Mouse (Mus musculus): ENCODE results near the gene Synj2. TPM values are rescaled to one million over a fixed set of nuclear protein-coding genes. Genes with fewer than 3 reads are reported as not detected.

Synj2 gene
- total RNA-seq, 2 experiments from 2014 or later, result 8.3 to 9.8 TPM

GRCm38 (mm10) chr17:5973536-5973935 lies 32.5 kb downstream of the Synj2 start:
- no peak for ATAC-seq (replicated peaks; ENCODE audit: poor library complexity)

DNA sequence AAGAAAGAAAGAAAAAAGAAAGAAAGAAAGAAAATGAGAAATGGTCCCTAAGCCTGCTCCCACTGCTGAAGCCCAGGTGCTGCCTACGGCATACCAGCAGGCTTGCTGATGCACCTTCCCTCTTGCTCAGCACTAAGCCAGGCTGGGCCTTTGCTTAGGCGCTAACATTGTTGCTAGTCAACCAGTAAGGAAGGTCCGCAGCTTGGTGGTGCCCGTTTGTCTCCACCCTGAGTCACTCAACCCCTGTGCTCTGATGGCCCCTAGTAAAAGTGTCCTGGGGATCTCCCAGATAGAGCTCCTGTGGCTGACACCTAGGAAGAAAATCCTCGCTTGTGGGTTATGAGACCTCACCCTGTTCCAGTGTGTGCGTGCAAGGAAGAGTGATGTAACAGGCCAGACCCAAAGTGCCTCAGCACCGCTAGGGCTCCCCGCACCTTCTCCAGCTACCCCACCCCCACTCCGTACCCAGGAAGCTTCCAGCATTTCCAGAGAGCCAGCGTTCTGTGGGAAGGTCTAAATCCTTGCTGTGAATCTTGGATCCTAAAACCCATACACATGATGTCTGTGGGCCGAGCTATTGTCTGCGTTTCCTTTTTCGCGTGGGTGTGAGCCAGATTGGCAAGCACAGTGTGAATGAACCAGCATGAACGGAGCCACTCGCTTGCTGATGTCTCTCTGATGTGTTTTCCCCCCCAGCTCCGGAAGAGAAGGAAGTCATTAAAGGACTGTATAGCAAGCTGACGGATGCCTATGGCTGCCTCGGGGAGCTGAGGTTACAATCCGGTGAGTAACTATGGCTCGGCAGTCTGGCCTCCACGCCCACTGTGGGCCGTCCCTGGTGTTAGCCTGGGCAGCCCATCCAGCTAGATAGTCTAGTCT lies 34.3 kb downstream of the Synj2 start:
- ATAC-seq (replicated peaks; ENCODE audit: poor library complexity), result peak; percentile 73

GRCm38 (mm10) chr17:5976221-5977055 lies 35.4 kb downstream of the Synj2 start:
- peak; percentile 45 for ATAC-seq (replicated peaks; ENCODE audit: poor library complexity)

- ATAC-seq (replicated peaks; ENCODE audit: poor library complexity), result peak; percentile 6; the same call in 1 of the 2 replicates
These were observed 36.2 kb downstream of the Synj2 start for GRCm38 (mm10) chr17:5977056-5977920.

DNA sequence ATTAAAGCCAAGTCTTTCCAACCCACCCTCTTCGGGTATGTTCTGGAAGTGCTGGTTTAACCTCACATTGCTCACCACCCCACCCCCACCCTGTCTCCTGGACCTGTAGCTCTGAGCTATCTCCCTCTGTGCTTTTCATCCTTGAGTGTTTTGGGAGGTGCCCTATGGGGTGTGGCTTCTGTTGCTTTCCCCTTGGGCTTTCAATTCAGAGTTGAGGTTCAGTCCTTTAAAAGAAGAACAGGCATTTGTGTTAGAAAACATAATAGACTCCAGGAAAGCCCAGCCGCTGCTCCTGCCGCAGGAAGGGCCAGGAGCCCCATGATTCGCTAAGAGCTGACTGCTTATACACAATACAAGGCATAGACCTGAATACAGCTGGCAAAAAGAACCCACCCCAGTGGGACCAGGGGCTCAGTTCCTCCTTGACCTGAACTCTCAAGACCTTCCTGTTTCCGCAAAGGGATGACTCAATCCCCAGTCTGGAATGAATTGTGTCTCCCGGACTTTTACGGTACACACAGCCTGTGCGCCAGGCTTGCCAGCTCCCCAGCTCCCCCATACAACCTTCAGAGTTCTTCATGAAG lies 36.9 kb downstream of the Synj2 start:
- peak; percentile 45 for ATAC-seq (replicated peaks; ENCODE audit: poor library complexity)

GRCm38 (mm10) chr17:5978505-5979077 lies 37.5 kb downstream of the Synj2 start:
- peak; percentile 12; the same call in 1 of the 2 replicates for ATAC-seq (replicated peaks; ENCODE audit: poor library complexity)

DNA sequence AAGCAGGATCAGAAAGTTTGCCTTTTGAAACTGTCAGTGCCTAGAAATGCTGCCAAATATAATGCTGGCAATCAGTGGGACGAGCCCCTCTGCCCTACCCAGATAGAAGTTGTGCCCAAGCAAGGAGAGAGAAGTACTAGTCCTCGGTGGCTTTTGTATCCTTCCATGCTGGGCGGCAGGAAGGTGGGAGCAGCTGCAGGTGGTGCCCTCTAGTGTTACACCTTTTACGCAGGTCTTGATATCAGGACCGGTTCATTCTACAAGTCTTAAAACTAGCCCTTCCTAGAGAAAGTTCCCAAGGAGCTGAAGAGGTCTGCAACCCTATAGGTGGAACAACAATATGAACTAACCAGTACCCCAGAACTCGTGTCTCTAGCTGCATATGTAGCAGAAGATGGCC lies 39.8 kb downstream of the Synj2 start:
- ATAC-seq (replicated peaks; ENCODE audit: poor library complexity), result no peak

- ATAC-seq (replicated peaks; ENCODE audit: poor library complexity), result no peak
These were observed 42.1 kb downstream of the Synj2 start for GRCm38 (mm10) chr17:5983150-5983549.

DNA sequence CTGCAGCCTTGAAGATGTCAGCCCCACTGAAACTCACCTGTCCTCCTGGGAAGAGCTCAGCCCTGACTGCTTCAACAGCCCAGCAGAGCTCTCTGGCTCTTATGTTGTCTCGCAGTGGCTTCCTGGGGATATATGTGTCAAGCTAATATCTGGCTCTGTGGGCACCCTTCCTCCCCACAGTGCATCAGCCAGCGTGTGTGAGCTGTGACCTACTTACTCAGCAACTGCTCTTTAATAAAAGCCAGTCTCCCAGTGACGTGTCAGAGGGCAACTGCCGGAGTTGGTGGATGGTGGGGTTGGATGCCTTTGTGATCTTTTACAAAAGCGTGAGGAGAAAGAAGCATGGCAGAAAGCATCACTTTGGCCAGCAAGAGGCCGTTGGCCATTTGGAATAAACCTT lies 42.8 kb downstream of the Synj2 start:
- no peak for ATAC-seq (replicated peaks; ENCODE audit: poor library complexity)

GRCm38 (mm10) chr17:5984700-5985231 lies 43.7 kb downstream of the Synj2 start:
- ATAC-seq (replicated peaks; ENCODE audit: poor library complexity), result no peak

DNA sequence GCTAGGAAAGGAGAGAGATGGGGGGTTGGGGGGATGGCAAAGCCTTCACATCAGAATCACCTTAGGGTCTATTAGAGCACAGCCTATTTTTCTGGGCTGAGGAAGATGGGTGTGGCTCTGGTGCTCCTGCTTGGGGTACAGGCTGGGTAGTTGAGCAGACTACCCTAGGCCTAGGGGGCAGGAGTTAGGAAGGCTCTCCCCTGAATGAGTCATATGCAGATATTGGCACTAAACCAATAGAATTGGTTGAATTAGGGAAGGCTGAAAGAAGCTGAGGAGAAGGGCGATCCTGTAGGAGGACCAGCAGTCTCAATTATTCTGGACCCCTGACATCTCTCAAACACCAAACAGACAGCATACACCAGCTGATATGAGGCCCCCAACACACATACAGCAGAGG lies 44.2 kb downstream of the Synj2 start:
- ATAC-seq (replicated peaks; ENCODE audit: poor library complexity), result no peak

GRCm38 (mm10) chr17:5987271-5988056 lies 46.4 kb downstream of the Synj2 start:
- ATAC-seq (replicated peaks; ENCODE audit: poor library complexity), result no peak

- ATAC-seq (replicated peaks; ENCODE audit: poor library complexity), result no peak
These were observed 47.0 kb downstream of the Synj2 start for GRCm38 (mm10) chr17:5988102-5988501.

DNA sequence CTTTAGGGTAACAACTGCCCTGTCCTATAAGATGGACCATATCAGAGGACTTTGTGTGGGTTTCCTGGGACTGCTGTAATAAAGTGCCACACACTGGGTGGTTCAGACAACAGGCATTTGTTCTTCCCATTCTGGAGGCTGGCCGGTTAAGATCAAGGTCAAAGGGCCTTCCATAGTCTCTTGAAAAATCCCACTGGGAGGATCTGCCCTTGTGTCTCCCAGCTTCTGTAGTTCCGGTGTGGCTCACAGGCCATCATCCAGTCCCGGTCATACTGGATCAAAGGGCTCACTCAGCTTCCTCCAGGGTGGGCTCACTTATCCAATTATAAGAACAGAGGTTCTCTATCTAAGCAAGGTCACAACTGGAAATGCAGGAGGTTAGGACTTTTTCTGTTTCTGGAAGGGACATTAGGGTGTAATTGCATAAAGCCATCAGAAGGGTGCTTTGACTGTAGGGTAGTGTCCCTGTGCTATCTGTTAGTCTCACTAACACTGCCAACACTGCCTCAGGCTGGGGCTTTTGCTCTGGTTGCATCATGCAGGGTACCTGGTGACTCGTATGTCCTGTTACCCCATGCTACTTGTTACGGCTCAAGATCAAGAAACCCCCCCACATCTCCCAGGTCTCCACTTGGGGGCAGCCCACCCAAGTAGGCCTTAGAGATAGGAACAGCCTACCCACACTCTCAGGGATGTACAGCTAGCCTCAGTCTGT lies 51.9 kb downstream of the Synj2 start:
- peak; percentile 23; the same call in 1 of the 2 replicates for ATAC-seq (replicated peaks; ENCODE audit: poor library complexity)

GRCm38 (mm10) chr17:5993581-5994260 lies 52.6 kb downstream of the Synj2 start:
- no peak for ATAC-seq (replicated peaks; ENCODE audit: poor library complexity)

GRCm38 (mm10) chr17:5994606-5995005 lies 53.5 kb downstream of the Synj2 start:
- no peak for ATAC-seq (replicated peaks; ENCODE audit: poor library complexity)

DNA sequence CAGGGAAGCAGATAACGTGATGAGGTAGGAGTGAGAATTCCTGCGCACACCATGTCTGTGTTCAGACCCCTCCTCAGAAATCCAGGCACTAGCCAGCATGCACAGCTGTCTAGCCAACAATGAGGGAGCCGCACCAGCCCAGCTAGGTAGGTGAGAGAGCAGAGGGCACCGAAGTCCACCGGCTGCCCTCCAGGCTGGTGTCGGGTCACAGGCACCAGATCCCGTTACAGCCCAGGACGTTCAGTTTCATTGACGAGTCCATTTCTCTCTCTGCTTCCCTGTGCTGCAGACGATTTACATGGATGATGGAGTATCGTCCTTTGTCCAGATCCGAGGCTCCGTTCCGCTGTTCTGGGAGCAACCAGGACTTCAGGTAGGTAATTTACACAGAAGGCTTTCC lies 55.5 kb downstream of the Synj2 start:
- ATAC-seq (replicated peaks; ENCODE audit: poor library complexity), result no peak

Data from megakaryocyte progenitor cell, adult 5-6 weeks (primary cell).